Mouse (Mus musculus) embryonic facial prominence, embryonic 14.5 days (tissue): Measurements from ENCODE around the gene Col20a1. TPM values are rescaled to one million over a fixed set of nuclear protein-coding genes. Genes with fewer than 3 reads are reported as not detected.

Experiments
- ATAC-seq: fragments of 200-750 bp; cut with Nextera tagmentation; 2 replicates; pipeline ENCODE4 v1.8.0; 2017; ENCODE audit warnings: low read depth, moderate number of reproducible peaks, moderate TSS enrichment
- DNase-seq: peaks from one replicate; pipeline ENCODE4 v3.0.0-alpha.2; 2015; ENCODE audit warnings: low spot score
- H3K27ac ChIP-seq: fragments of 300-500 bp; sonication (generic); replicated peaks from 2 replicates; pipeline ENCODE4 v1.5.1; 2014; ENCODE audit warnings: low read depth, mild to moderate bottlenecking, low read length, moderate library complexity
- H3K27me3 ChIP-seq: fragments of 300-500 bp; sonication (generic); replicated peaks from 2 replicates; pipeline ENCODE4 v1.6.1; 2014; ENCODE audit warnings: low read length; ENCODE audit not compliant: control insufficient read depth, insufficient read depth
- H3K36me3 ChIP-seq: fragments of 300-500 bp; sonication (generic); 2 replicates; pipeline ENCODE4 v1.6.1; 2014; ENCODE audit warnings: low read length, mixed read lengths; ENCODE audit not compliant: control insufficient read depth, insufficient read depth
- H3K4me1 ChIP-seq: fragments of 300-500 bp; sonication (generic); 2 replicates; pipeline ENCODE4 v1.6.1; 2014; ENCODE audit warnings: antibody characterized with exemption, low read length; ENCODE audit not compliant: control insufficient read depth, insufficient read depth
- H3K4me2 ChIP-seq: fragments of 300-500 bp; sonication (generic); 2 replicates; pipeline ENCODE4 v1.6.1; 2014; ENCODE audit warnings: low read depth, mild to moderate bottlenecking, low read length, moderate library complexity, mixed read lengths
- H3K4me3 ChIP-seq: fragments of 300-500 bp; sonication (generic); 2 replicates; pipeline ENCODE4 v1.5.1; 2014; ENCODE audit warnings: low read depth, mild to moderate bottlenecking, low read length
- H3K9ac ChIP-seq: fragments of 300-500 bp; sonication (generic); 2 replicates; pipeline ENCODE4 v1.6.1; 2014; ENCODE audit warnings: low read depth, mild to moderate bottlenecking, low read length, moderate library complexity, mixed read lengths
- H3K9me3 ChIP-seq: fragments of 300-500 bp; sonication (generic); 2 replicates; pipeline ENCODE4 v1.6.1; 2016; ENCODE audit warnings: low read length; ENCODE audit not compliant: control insufficient read depth
- WGBS: fragments of 180-500 bp; shearing (Covaris S2); extraction: QIAGEN DNeasy Blood & Tissue Kit; methylation state at CpG from one replicate; pipeline ENCODE4 v1.1.7; 2014; 5-methylcytosine and 5-hydroxymethylcytosine counted together
- polyA plus RNA-seq: library from polyadenylated mRNA; unstranded; fragments of >200 nt; fragmentation: Nextera tagmentation; extraction: Ambion mirVana; gene quantifications from 2 replicates; pipeline ENCODE4 v1.2.1, GENCODE M21; 2014

The Col20a1 gene
- polyA plus RNA-seq, 1 experiment from 2014 or later = 2.5 TPM

DNA sequence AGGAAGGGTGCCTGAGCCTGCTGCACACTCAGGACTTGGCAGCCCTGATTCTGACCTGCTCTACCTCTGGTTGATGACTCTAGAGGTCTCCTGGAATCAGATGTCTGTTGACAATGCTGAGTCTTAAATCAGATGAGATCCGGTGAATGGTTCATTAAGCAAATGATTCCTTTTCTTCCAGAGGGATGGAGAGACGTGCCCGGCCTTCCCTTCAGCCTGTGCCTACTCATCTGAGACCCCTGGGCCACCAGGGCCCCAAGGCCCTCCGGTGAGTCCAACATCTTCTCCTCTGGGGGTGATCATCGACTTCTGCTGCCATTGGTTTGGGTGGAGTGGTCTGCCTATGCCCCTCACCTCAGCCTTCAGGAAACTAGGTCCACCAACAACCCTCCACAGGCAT lies 22.0 kb downstream of the Col20a1 start:
- H3K27ac ChIP-seq = no peak overlapping the region
- no peak for ATAC-seq
- no peak overlapping the region for H3K4me2 ChIP-seq
- H3K36me3 ChIP-seq = no peaks in the 10 kb centered on the region
- H3K9ac ChIP-seq = no peak overlapping the region
- H3K9me3 ChIP-seq = no peaks in the 10 kb centered on the region
- WGBS = 73% methylated on average over 5 of the region's 5 CpGs
- DNase-seq = no peak
- H3K27me3 ChIP-seq = no peaks in the 10 kb centered on the region
- H3K4me1 ChIP-seq = no peaks in the 10 kb centered on the region
- no peak overlapping the region for H3K4me3 ChIP-seq

DNA sequence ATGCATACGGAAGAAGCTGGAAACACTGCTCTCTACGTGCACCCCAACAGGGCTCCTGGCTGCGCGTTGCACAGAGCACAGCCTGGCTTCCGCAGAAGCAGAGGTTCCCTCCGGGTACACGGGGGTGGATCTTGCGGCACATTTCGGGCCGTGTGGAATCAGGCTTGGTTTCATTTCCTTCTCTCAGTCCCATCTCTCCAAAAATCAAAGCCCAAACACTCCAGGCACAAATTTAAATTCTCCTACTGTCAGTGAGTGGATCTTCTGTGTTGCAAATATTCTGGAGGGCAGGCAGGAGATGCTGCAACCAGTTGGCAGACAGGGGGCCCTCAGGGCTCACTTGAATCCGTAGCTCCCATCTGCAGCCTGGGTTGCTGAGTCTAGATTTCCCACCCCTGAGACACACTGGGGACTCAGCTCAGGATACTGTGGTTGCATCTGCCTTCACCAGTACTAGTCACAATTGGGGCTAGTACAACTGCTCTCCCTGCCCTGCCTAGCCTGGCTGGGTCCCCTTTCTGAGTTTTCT lies 45.1 kb downstream of the Col20a1 start:
- 78% methylated on average over 11 of the region's 11 CpGs for WGBS
- H3K27ac ChIP-seq = no peak overlapping the region
- no peak overlapping the region for H3K4me3 ChIP-seq
- DNase-seq (no peak), ATAC-seq (no peak)
- H3K27me3 ChIP-seq = no peaks in the 10 kb centered on the region
- H3K36me3 ChIP-seq = no peaks in the 10 kb centered on the region
- H3K4me1 ChIP-seq = no peaks in the 10 kb centered on the region
- no peak overlapping the region for H3K4me2 ChIP-seq
- H3K9ac ChIP-seq = no peak overlapping the region
- H3K9me3 ChIP-seq = no peaks in the 10 kb centered on the region

DNA sequence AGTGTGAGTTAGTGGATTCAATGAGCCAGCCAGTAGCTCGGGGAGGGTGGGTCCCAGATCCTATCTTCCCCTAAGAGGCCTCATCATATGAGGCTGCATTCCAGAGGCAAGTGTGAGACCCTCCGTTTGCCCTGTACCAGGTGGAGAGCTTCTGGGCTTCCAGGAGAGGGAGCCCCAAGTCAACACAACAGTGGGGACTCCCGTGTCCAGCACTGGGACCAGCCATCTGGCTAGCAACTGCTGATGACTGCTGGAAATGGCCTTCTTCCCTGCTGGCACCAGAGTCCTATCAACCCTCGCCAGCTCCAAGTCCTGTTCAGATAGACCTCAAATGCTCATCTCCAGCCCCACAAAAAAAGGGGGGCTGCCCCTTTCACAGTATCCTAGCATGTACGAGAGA lies 46.1 kb downstream of the Col20a1 start:
- no peaks in the 10 kb centered on the region for H3K4me1 ChIP-seq
- no peak overlapping the region for H3K4me2 ChIP-seq
- H3K27me3 ChIP-seq = peaks cover 3% of the 10 kb centered on the region; the same call in 1 of the 2 replicates
- no peak overlapping the region for H3K27ac ChIP-seq
- no peak overlapping the region for H3K9ac ChIP-seq
- H3K36me3 ChIP-seq = no peaks in the 10 kb centered on the region
- H3K4me3 ChIP-seq = no peak overlapping the region
- ATAC-seq (peak; percentile 50; the same call in 1 of the 2 replicates), DNase-seq (peak; percentile 31)
- H3K9me3 ChIP-seq = no peaks in the 10 kb centered on the region
- WGBS = 45% methylated on average over 5 of the region's 5 CpGs

DNA sequence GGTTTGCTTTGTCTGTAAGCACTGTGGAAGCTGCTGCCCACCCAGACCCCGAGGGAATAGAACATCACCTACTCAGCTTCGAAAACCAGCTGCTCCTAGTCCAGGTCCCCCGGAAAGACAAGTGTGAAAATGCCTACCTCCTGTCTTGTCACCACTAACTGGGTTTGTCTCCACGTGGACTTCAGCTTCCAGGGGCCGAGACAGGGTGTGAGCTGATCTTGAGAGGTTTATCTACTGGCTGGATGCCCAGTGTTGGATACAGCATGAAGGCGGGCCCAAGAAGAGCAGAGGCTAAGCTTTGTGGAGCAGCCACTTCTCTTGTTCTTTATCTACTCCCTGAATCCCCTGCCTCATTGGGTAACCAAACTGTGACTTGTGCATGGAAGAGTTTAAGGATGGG lies 47.0 kb downstream of the Col20a1 start:
- Histone ChIP-seq H3K9ac (no peak overlapping the region), H3K27me3 (peaks cover 12% of the 10 kb centered on the region), H3K9me3 (no peaks in the 10 kb centered on the region), H3K4me2 (no peak overlapping the region), H3K4me3 (no peak overlapping the region), H3K4me1 (peaks cover 3% of the 10 kb centered on the region; the same call in 1 of the 2 replicates), H3K27ac (no peak overlapping the region), H3K36me3 (no peaks in the 10 kb centered on the region)
- DNase-seq = peak; percentile 34
- WGBS = 63% methylated on average over 6 of the region's 6 CpGs
- no peak for ATAC-seq

DNA sequence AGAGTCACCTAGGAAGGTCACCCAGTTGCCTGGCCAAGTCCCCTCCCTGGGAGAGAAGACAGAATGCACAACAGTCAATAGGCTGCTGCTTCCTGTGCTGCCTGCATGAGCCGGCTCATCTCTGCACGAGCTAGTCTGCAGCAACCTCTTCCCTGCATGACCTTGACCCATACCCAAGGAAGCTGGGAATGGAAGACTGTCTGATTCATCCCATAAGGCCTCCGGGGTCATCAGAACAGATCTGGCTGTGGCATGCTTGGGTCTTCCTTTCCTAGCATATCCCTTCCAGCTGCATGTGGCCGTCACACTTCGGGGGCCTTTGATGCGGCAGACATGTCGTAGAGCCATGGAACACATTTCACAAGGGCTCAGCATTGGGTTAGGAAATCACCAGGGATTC lies 48.9 kb downstream of the Col20a1 start:
- DNase-seq (no peak), ATAC-seq (no peak)
- Histone ChIP-seq H3K4me2 (no peak overlapping the region), H3K27ac (no peak overlapping the region), H3K9me3 (no peaks in the 10 kb centered on the region), H3K36me3 (no peaks in the 10 kb centered on the region), H3K4me3 (no peak overlapping the region), H3K9ac (no peak overlapping the region), H3K27me3 (peaks cover 31% of the 10 kb centered on the region), H3K4me1 (peaks cover 3% of the 10 kb centered on the region; the same call in 1 of the 2 replicates)
- WGBS = 69% methylated on average over 7 of the region's 7 CpGs

DNA sequence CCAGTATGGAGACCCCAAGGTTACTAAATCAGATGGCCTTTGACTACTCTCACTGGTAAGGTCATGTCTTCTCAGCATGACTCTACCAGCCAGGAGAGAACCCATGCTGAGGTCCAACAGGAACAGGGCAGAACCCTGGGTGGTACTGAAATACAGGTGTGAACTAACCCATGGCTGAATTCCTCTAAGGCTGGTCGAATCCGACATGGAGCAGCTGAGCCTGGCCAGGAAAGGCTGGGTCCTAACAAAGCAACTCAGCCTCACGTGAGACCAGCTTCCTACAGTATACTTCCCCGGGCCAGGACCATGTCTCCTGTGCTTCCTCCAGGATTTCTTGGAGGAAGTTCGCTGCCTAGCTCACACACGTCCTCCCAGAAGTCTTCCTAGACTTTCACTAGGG lies 50.2 kb downstream of the Col20a1 start:
- Histone ChIP-seq H3K4me2 (no peak overlapping the region), H3K4me1 (peaks cover 3% of the 10 kb centered on the region; the same call in 1 of the 2 replicates), H3K4me3 (no peak overlapping the region), H3K9ac (no peak overlapping the region), H3K9me3 (no peaks in the 10 kb centered on the region), H3K36me3 (no peaks in the 10 kb centered on the region), H3K27ac (no peak overlapping the region), H3K27me3 (peaks cover 43% of the 10 kb centered on the region)
- WGBS = 74% methylated on average over 6 of the region's 6 CpGs
- DNase-seq (no peak), ATAC-seq (no peak)

DNA sequence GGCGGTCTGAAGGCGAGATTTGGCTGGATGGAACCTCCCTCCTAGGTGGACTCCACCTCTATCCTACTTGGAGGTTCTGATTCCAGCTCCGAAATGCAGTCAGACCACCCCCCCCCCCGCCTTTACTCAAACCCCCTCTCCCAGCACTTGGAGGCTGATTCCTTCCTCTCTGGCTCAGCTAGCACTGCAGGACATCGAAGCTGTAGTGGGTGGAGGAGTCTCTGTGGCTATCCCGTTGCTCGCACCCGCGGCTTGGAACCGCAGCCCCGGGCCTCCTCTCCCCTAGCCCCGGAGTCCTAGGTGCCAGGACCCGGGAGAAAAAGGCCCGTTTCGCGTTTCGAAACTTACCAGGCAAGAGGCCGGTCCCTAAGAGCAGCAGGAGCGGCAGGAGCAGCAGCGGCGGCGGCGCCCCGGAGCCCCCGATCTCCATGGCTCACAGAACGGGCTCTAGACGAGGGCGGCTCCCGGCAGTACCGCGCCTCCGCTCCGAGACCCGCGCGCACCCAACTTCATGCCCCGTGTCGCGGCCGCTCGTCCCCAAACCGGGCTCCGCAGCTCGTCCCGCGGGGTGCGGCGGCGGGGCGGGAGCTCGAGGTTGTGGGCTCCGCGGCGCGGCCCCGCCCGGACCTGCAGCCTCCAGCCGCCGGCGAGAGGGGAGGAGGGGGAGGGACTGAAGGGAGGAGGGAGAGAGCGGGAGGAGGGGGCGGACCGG lies 52.5 kb downstream of the Col20a1 start:
- no peaks in the 10 kb centered on the region for H3K9me3 ChIP-seq
- H3K4me3 ChIP-seq = peak overlapping the region; percentile 63
- peak overlapping the region; percentile 95 for H3K4me2 ChIP-seq
- ATAC-seq (peak; percentile 57; the same call in 1 of the 2 replicates), DNase-seq (peak; percentile 27)
- H3K27me3 ChIP-seq = peaks cover 53% of the 10 kb centered on the region
- under 1% methylated on average over 35 of the region's 63 CpGs for WGBS
- no peaks in the 10 kb centered on the region for H3K36me3 ChIP-seq
- no peak overlapping the region for H3K27ac ChIP-seq
- peaks cover 3% of the 10 kb centered on the region; the same call in 1 of the 2 replicates for H3K4me1 ChIP-seq
- peak overlapping the region; percentile 67 for H3K9ac ChIP-seq

DNA sequence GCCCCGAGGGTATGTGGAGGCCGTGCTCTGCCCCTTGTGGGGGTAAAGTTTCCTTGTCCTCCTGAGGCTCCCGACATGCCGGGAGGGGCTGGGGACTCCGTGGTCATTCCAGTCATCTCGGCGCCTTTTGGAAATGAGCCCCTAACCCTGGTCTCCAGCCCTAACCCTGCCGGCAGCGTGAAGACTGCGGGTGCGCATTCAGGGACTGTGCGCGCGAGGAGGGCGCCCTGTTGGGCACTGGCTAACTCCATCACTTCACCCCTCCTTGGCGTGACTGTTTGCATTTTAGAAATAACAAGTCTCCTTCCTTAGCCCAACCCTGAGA lies 53.0 kb downstream of the Col20a1 start:
- peak overlapping the region; percentile 67 for H3K9ac ChIP-seq
- peaks cover 3% of the 10 kb centered on the region; the same call in 1 of the 2 replicates for H3K4me1 ChIP-seq
- DNase-seq = no peak
- H3K4me3 ChIP-seq = peak overlapping the region; percentile 63
- no peak overlapping the region for H3K27ac ChIP-seq
- peaks cover 53% of the 10 kb centered on the region for H3K27me3 ChIP-seq
- WGBS = 0% methylated on average over 14 of the region's 16 CpGs
- no peak for ATAC-seq
- no peaks in the 10 kb centered on the region for H3K9me3 ChIP-seq
- peak overlapping the region; percentile 95 for H3K4me2 ChIP-seq
- no peaks in the 10 kb centered on the region for H3K36me3 ChIP-seq

DNA sequence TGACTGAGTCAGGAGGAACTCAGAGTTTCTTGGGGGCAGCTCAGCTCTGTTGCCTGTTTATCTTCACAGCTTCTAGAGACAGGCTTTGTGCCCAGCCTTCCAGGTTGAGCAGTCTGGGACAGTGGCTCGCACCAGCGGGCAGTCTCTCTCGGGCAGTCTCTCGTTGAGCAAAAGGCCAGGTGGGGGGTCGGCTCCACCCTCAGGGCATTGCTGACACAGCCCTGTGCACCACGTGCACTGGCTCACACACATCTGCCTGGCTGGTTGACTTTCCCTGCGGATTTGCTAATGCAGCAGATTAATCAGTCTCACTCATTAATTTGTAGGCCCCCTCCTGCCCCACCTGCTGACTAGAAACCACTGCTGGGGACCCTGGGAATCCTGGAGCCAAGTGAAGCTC lies 55.6 kb downstream of the Col20a1 start:
- Histone ChIP-seq H3K36me3 (no peaks in the 10 kb centered on the region), H3K27me3 (peaks cover 53% of the 10 kb centered on the region), H3K4me3 (no peak overlapping the region), H3K27ac (no peak overlapping the region), H3K4me1 (peaks cover 3% of the 10 kb centered on the region; the same call in 1 of the 2 replicates), H3K9ac (no peak overlapping the region), H3K4me2 (no peak overlapping the region), H3K9me3 (no peaks in the 10 kb centered on the region)
- DNase-seq (peak; percentile 13), ATAC-seq (no peak)
- WGBS = 9% methylated on average over 7 of the region's 7 CpGs
